Mouse (Mus musculus) stomach, postnatal 0 days (tissue): ENCODE data around the gene Myo7a.

Experiments used
- CTCF ChIP-seq: IDR thresholded peaks from 2 replicates; pipeline ENCODE4 v1.5.1; 2016; ENCODE audit warnings: antibody characterized with exemption, low read depth, mild to moderate bottlenecking, moderate library complexity
- EP300 ChIP-seq: optimal IDR thresholded peaks from 2 replicates; pipeline ENCODE3; 2016; ENCODE audit warnings: antibody characterized with exemption

DNA sequence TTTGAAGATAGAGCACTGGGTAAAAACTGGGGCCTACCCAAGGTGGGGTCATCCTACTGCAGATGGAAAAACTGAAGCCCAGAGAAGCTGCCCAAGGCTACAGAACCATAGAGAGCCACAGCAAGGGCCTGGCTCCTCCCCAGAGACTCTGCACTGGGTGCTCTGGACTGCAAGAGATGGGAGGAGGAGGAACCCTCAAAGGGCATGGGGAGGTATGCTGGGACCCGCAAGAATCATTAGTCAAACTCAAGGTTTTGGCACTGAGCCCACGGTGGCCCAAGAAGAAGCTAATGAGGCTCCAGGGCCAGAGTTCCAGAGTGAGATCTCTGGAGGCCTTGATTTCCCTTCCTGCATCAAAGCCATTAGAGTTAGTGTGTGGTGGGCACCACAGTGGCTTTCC is 18.7 kb upstream of the Myo7a start:
- TF ChIP-seq EP300 = no peak
- no peak for TF ChIP-seq CTCF
